Mouse (Mus musculus) kidney, embryonic 16.5 days (tissue): Measurements from ENCODE around the gene Mllt10. TPM values are rescaled to one million over a fixed set of nuclear protein-coding genes. Genes with fewer than 3 reads are reported as not detected.

ENCODE experiments used
- ATAC-seq: fragments of 200-750 bp; cut with Nextera tagmentation; 2 replicates; pipeline ENCODE4 v1.8.0; 2017; ENCODE audit warnings: moderate TSS enrichment; ENCODE audit not compliant: low FRiP score, low TSS enrichment
- H3K27ac ChIP-seq: fragments of 300-500 bp; sonication (generic); 2 replicates; pipeline ENCODE4 v1.5.1; 2014; ENCODE audit warnings: low read length
- H3K27me3 ChIP-seq: fragments of 300-500 bp; sonication (generic); 2 replicates; pipeline ENCODE4 v1.6.1; 2014; ENCODE audit warnings: low read length, control low read depth, mixed read lengths; ENCODE audit not compliant: insufficient read depth
- H3K36me3 ChIP-seq: fragments of 300-500 bp; sonication (generic); 2 replicates; pipeline ENCODE4 v1.6.1; 2014; ENCODE audit warnings: low read length, control low read depth, mixed read lengths; ENCODE audit not compliant: insufficient read depth
- H3K4me1 ChIP-seq: fragments of 300-500 bp; sonication (generic); 2 replicates; pipeline ENCODE4 v1.6.1; 2014; ENCODE audit warnings: low read length, control low read depth, mixed read lengths; ENCODE audit not compliant: insufficient read depth
- H3K4me2 ChIP-seq: fragments of 300-500 bp; sonication (generic); replicated peaks from 2 replicates; pipeline ENCODE4 v1.6.1; 2014; ENCODE audit warnings: low read depth, low read length
- H3K4me3 ChIP-seq: fragments of 300-500 bp; sonication (generic); 2 replicates; pipeline ENCODE4 v1.5.1; 2014; ENCODE audit warnings: mild to moderate bottlenecking, low read length
- H3K9ac ChIP-seq: fragments of 300-500 bp; sonication (generic); replicated peaks from 2 replicates; pipeline ENCODE4 v1.6.1; 2014; ENCODE audit warnings: low read length
- H3K9me3 ChIP-seq: fragments of 300-500 bp; sonication (generic); 2 replicates; pipeline ENCODE4 v1.6.1; 2016; ENCODE audit warnings: low read length, control low read depth
- WGBS: fragments of 180-500 bp; shearing (Covaris S2); extraction: QIAGEN DNeasy Blood & Tissue Kit; methylation state at CpG from one replicate; pipeline ENCODE4 v1.1.7; 2014; 5-methylcytosine and 5-hydroxymethylcytosine counted together
- polyA plus RNA-seq: library from polyadenylated mRNA; unstranded; fragments of >200 nt; fragmentation: Nextera tagmentation; extraction: Ambion mirVana; gene quantifications from 2 replicates; pipeline ENCODE4 v1.2.1, GENCODE M21; 2015

The Mllt10 gene
- polyA plus RNA-seq, 1 experiment from 2014 or later, result 63.4 TPM

DNA sequence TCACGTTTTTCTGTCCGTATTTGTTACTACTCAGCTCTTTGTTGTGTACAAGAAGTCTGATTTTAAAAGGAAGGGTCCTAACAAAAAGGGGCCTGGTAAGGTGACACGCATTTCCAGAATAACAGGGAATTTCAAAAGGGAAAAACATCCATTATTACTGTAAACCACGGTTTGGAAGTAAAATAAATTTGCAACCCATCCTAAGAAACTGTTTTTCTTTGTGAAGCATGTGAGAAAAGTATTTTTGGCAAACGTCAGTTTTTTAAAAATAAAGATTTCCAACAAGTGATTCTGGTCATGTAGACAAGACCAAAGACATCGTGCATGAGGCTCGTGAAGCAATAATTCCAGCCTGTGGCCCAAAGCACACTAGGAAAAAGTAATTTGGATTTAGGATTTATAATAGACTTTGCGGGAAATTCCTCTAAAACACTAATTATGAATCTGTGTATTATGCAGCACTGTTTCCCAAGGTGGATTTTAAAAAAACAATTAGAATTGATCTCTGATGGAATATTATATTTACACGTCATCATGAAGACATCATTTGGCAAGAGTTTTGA is 3.2 kb downstream of the Mllt10 start:
- peak overlapping the region; percentile 100 for H3K27ac ChIP-seq
- H3K36me3 ChIP-seq, result no peaks in the 10 kb centered on the region
- peak overlapping the region; percentile 86 for H3K9ac ChIP-seq
- ATAC-seq, result no peak
- H3K9me3 ChIP-seq, result no peaks in the 10 kb centered on the region
- WGBS, result 30% methylated on average over 9 of the region's 9 CpGs
- H3K27me3 ChIP-seq, result no peaks in the 10 kb centered on the region
- H3K4me1 ChIP-seq, result peaks cover 24% of the 10 kb centered on the region
- H3K4me3 ChIP-seq, result peak overlapping the region; percentile 60
- H3K4me2 ChIP-seq, result peak overlapping the region; percentile 83

- no peak overlapping the region for H3K9ac ChIP-seq
- WGBS, result 68% methylated on average over 2 of the region's 2 CpGs
- H3K4me3 ChIP-seq, result no peak overlapping the region
- ATAC-seq, result no peak
- no peaks in the 10 kb centered on the region for H3K36me3 ChIP-seq
- no peaks in the 10 kb centered on the region for H3K27me3 ChIP-seq
- H3K4me2 ChIP-seq, result no peak overlapping the region
- H3K27ac ChIP-seq, result no peak overlapping the region
- peaks cover 15% of the 10 kb centered on the region for H3K4me1 ChIP-seq
- H3K9me3 ChIP-seq, result no peaks in the 10 kb centered on the region
Observed at GRCm38 (mm10) chr2:18059063-18059462, 4.0 kb downstream of the Mllt10 start.

GRCm38 (mm10) chr2:18059891-18060290 is 4.9 kb downstream of the Mllt10 start:
- no peaks in the 10 kb centered on the region for H3K36me3 ChIP-seq
- 93% methylated on average over 1 of the region's 1 CpGs for WGBS
- peaks cover 11% of the 10 kb centered on the region for H3K4me1 ChIP-seq
- no peaks in the 10 kb centered on the region for H3K27me3 ChIP-seq
- H3K9me3 ChIP-seq, result no peaks in the 10 kb centered on the region
- ATAC-seq, result no peak
- no peak overlapping the region for H3K4me3 ChIP-seq
- H3K9ac ChIP-seq, result no peak overlapping the region
- no peak overlapping the region for H3K4me2 ChIP-seq
- no peak overlapping the region for H3K27ac ChIP-seq

- no peak overlapping the region for H3K27ac ChIP-seq
- ATAC-seq, result no peak
- no peak overlapping the region for H3K4me3 ChIP-seq
- WGBS, result 91% methylated on average over 1 of the region's 1 CpGs
- peaks cover 11% of the 10 kb centered on the region for H3K4me1 ChIP-seq
- H3K27me3 ChIP-seq, result no peaks in the 10 kb centered on the region
- no peaks in the 10 kb centered on the region for H3K36me3 ChIP-seq
- H3K9me3 ChIP-seq, result no peaks in the 10 kb centered on the region
- no peak overlapping the region for H3K4me2 ChIP-seq
- no peak overlapping the region for H3K9ac ChIP-seq
Observed at GRCm38 (mm10) chr2:18060396-18060795, 5.4 kb downstream of the Mllt10 start.

GRCm38 (mm10) chr2:18063763-18064251 is 8.8 kb downstream of the Mllt10 start:
- H3K27me3 ChIP-seq, result no peaks in the 10 kb centered on the region
- peak overlapping the region; percentile 86 for H3K4me2 ChIP-seq
- 0% methylated on average over 18 of the region's 18 CpGs for WGBS
- H3K9ac ChIP-seq, result peak overlapping the region; percentile 99
- H3K36me3 ChIP-seq, result 0 out of 2 replicates have a peak, but pooled peaks cover 3% of the 10 kb centered on the region
- peaks cover 20% of the 10 kb centered on the region for H3K4me1 ChIP-seq
- peak overlapping the region; percentile 100 for H3K27ac ChIP-seq
- peak overlapping the region; percentile 80 for H3K4me3 ChIP-seq
- ATAC-seq, result peak; percentile 55
- H3K9me3 ChIP-seq, result no peaks in the 10 kb centered on the region

- ATAC-seq, result peak; percentile 96
- Histone ChIP-seq H3K27ac (peak overlapping the region; percentile 100), H3K9me3 (no peaks in the 10 kb centered on the region), H3K27me3 (no peaks in the 10 kb centered on the region), H3K4me3 (peak overlapping the region; percentile 80), H3K36me3 (0 out of 2 replicates have a peak, but pooled peaks cover 3% of the 10 kb centered on the region), H3K4me2 (peak overlapping the region; percentile 86), H3K4me1 (peaks cover 15% of the 10 kb centered on the region), H3K9ac (peak overlapping the region; percentile 99)
- under 1% methylated on average over 40 of the region's 58 CpGs for WGBS
Observed at GRCm38 (mm10) chr2:18064356-18064858, 9.4 kb downstream of the Mllt10 start.

GRCm38 (mm10) chr2:18064941-18065707 is 10.1 kb downstream of the Mllt10 start:
- ATAC-seq, result peak; percentile 67
- Histone ChIP-seq H3K9me3 (no peaks in the 10 kb centered on the region), H3K4me2 (peak overlapping the region; percentile 86), H3K4me3 (peak overlapping the region; percentile 80), H3K4me1 (peaks cover 15% of the 10 kb centered on the region), H3K36me3 (0 out of 2 replicates have a peak, but pooled peaks cover 3% of the 10 kb centered on the region), H3K27ac (peak overlapping the region; percentile 100), H3K9ac (peak overlapping the region; percentile 99), H3K27me3 (no peaks in the 10 kb centered on the region)
- WGBS, result under 1% methylated on average over 45 of the region's 85 CpGs

- 4% methylated on average over 6 of the region's 6 CpGs for WGBS
- no peak for ATAC-seq
- peak overlapping the region; percentile 100 for H3K27ac ChIP-seq
Observed at GRCm38 (mm10) chr2:18065708-18066030, 10.6 kb downstream of the Mllt10 start.

GRCm38 (mm10) chr2:18066436-18066835 is 11.4 kb downstream of the Mllt10 start:
- no peaks in the 10 kb centered on the region for H3K9me3 ChIP-seq
- no peaks in the 10 kb centered on the region for H3K27me3 ChIP-seq
- peaks cover 15% of the 10 kb centered on the region for H3K4me1 ChIP-seq
- H3K27ac ChIP-seq, result no peak overlapping the region
- H3K9ac ChIP-seq, result peak overlapping the region; percentile 99; the same call in 1 of the 2 replicates
- 0 out of 2 replicates have a peak, but pooled peaks cover 3% of the 10 kb centered on the region for H3K36me3 ChIP-seq
- no peak for ATAC-seq
- peak overlapping the region; percentile 86 for H3K4me2 ChIP-seq
- H3K4me3 ChIP-seq, result peak overlapping the region; percentile 80

More at GRCm38 (mm10) chr2:18065708-18066030, 10.6 kb downstream of the Mllt10 start:
- Histone ChIP-seq H3K4me1 (peaks cover 15% of the 10 kb centered on the region), H3K27me3 (no peaks in the 10 kb centered on the region), H3K9me3 (no peaks in the 10 kb centered on the region), H3K4me3 (peak overlapping the region; percentile 80), H3K4me2 (peak overlapping the region; percentile 86), H3K9ac (peak overlapping the region; percentile 99), H3K36me3 (0 out of 2 replicates have a peak, but pooled peaks cover 3% of the 10 kb centered on the region)
